Mouse (Mus musculus): Measurements from ENCODE around the gene Sox6.

The Sox6 gene

DNA sequence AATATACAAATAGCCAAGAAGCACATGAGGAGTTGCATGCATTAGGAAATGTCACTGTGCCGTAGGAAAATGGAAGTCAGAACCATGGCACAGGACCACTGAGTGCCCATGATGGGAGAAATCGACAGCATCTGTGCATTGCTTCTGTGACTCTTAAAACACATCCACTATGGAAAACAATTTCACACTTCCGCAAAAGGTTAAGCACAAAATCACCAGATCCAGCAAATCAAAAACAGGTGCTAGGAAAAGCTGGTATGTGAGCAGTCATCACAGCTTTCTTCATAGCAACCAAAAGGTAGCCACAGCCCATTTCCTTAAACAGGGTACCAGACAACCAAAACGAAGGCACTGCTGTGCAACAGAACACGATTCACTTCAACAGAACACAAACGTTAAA is 52.9 kb downstream of the Sox6 start:
- DNase-seq (ENCODE audit: low spot score) = no peak

DNA sequence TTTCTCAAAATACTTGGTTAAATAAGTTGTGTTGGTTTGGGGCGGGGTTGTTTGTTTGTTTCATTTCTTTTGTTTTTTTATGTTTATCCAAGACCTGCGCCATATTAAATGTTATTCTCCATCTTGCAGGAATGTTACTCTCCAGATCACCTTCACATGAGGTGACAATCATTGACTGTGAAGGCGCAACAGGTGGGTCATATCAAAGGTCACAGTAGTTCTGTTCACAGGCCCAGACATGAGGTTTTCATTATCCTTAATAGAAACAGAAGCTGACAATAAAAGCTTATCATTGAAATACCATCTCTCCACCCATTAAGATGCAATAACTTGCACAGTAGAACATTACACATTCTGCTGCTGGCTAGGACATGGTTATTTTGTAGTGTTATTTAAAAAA is 54.5 kb downstream of the Sox6 start:
- DNase-seq (ENCODE audit: low spot score) = no peak

DNA sequence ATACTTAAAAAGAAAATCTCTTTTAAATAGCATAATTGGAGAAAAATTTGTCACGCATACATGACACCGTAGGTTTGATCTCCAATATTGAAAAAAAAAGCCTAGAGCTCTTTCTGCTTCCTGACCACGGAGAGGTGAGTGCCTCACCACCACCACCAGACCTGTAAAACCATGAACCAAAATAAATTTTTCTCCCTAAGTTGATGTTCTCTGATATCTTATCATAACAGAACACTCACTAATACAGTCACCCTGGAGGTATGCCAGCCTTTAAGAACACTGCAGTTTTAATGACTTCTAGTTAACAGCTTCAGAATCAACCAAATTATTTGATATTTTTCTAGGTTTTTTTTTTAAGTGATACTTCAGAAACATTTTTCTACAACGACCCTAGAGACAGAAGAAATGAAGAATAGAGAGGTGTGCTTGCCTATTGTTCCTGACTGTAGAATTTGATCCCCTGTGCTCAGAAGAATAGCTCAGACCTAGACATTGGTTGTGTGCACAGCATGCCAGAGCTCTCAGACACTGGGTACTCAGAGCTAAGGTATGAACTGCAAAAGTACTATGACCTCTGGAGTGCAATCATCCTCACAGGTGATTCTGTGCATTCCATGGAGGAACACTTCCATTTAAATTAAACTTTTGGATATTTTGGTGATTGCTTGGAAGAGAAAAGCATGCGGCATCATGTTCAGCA is 58.6 kb downstream of the Sox6 start:
- DNase-seq (ENCODE audit: low spot score) = no peak

DNA sequence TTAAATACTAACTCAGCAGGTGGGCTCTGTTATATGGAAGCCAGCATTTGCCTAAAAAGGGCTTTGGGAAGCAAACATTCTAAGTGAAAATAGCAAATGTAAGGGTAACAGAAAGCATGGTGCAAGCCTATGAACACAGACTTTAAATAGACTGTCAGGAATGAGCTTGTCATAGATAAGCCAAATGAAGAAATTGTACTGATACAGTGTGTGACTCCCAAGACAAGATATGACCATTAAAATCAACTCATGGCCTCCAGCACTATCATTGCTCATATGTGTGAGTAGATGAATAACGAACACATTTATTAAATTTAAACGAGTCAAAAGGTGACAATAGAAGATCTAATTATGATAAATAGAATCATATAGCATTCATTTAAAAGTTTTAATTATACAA is 64.1 kb downstream of the Sox6 start:
- DNase-seq (ENCODE audit: low spot score) = no peak

DNA sequence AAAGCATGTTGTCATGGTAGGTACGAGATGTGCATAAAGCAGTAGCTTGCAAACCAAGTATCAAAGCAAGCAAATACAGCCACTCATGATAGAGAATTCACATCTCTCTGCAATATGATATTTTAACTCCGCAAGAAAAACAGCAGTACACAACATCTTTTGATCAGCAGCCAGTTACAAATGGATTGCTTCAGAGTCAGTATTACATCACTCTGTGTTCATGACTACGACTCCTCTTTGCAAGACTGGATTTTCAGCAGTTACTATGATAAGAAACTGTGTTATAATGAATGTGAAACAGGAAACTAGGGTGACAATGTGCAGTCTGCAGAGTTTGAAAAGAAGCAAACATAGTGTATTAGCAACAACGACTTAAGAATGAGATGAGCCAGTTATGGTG is 71.4 kb downstream of the Sox6 start:
- peak; percentile 36 for DNase-seq (ENCODE audit: low spot score)

DNA sequence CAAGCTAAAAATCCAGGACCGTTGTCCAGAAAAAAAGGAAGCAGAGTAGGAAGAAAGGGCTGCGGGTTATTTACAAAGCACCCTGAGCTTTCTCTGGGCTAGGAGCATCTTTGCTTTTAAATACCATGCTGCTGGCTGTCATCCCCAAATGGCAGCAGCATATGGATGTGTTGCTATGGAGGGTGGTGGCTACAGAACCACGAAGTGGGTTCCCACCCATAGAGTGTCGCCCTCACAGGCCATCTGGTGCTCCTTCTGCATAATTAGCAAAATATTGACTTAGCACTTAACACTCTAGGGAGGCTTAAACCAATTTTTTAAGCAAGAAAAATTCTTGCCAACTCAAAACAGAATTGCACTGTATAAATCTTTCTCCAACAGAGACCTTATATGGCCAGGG is 72.4 kb downstream of the Sox6 start:
- DNase-seq (ENCODE audit: low spot score) = no peak

- no peak for DNase-seq (ENCODE audit: low spot score)
These were observed 85.5 kb downstream of the Sox6 start for GRCm38 (mm10) chr7:115953046-115953445.

GRCm38 (mm10) chr7:115952235-115952634 is 86.4 kb downstream of the Sox6 start:
- DNase-seq (ENCODE audit: low spot score) = no peak

- DNase-seq (ENCODE audit: low spot score) = no peak
These were observed 86.9 kb downstream of the Sox6 start for GRCm38 (mm10) chr7:115951689-115952088.

DNA sequence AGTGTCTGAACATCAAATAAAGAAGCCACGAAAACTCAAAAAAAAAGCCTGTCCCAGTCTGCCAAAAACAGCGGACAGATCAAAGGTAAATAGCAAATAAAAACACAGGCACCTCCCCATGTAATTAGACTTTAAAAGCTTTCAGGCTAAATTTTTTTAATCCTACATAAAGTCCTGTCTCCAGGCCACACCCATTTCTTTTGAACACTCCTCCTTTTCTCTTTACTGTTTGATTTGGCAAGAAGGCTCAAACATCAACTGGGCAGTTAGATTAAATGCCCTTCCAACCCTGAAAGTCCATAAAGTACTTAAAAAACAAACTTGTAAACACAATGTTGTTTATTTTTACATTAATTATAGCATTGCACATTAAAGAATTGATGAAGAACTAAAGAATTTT is 90.7 kb downstream of the Sox6 start:
- no peak for DNase-seq (ENCODE audit: low spot score)

- DNase-seq (ENCODE audit: low spot score) = no peak
These were observed 92.0 kb downstream of the Sox6 start for GRCm38 (mm10) chr7:115946559-115946958.

- DNase-seq (ENCODE audit: low spot score) = no peak
These were observed 93.1 kb downstream of the Sox6 start for GRCm38 (mm10) chr7:115945516-115945915.

- DNase-seq (ENCODE audit: low spot score) = no peak
These were observed 94.3 kb downstream of the Sox6 start for GRCm38 (mm10) chr7:115944250-115944649.

DNA sequence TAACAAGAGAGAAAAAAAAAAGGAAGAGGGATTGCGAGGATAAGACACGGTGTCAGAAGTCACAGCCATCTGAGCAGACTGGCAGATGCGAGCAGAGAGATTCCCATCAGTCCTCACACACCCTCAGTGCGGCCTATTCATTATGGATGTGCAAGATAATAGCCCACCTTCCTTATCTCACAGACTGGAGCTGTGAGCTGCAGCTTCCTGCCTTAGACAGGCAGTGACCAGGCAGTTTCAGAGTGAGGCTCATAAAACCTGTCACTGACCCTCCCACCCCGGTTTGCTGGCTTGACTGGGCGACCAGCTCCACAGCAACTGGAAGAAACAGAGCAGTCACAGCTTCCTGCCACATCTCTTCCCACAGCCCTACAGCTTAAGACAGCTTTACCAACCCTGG is 96.8 kb downstream of the Sox6 start:
- no peak for DNase-seq (ENCODE audit: low spot score)

DNA sequence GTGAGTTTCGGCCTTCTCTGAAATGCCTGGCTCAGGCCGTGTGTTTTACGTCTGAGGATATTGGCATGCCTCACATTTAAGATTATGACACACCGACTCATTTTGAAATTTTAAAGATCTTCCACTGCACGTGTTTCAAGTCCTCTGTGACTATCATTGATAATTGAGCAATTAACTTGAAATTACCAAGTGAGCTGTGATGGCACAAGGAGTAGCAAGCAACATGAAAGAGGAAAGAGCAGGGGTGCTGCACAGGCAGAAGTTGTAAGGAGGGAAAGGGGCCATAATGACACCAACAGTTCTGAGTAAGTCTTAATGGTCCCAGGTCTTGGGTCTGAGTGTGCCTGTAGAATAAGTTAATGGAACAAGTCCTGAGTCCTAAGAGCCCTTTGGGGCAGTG is 99.3 kb downstream of the Sox6 start:
- no peak for DNase-seq (ENCODE audit: low spot score)

DNA sequence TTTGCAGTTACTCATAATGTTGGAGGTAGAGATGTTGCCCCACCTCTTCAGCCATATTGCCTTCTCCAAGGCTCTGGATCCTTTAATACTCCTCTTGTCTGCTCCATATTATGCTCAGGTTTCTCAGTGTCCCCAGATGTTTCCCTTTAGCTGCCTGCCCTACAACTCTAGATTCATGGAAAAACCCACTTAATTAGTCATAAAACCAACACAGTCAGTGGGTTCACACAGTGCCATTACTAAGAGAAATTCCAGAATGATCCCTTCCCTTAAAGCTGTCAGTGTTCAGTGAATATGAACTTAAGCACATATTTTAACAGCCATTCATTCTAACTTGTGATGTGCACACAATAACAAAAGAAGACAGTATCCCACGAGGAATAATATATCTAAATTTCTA is 101.7 kb downstream of the Sox6 start:
- DNase-seq (ENCODE audit: low spot score) = no peak

DNA sequence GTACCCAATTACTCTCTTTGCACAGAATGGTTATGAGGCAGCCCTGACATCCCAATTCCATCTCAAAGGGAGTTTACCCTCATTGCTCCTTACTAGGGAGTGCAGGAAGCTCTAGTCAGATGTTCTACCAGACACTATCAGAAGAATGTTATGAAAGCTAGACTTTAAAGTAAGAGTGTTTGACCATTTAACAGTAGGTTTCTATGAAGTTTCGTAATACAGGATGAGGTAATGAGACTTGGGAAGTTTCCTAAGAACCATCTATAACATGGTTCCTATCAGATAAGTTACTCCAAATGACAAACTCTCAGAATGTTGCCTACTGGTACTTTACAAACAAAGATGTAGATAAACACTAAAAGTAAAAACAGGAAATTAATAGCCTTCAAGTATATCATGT is 123.3 kb downstream of the Sox6 start:
- DNase-seq (ENCODE audit: low spot score) = no peak

- no peak for DNase-seq (ENCODE audit: low spot score)
These were observed 128.3 kb downstream of the Sox6 start for GRCm38 (mm10) chr7:115910313-115910712.

- DNase-seq (ENCODE audit: low spot score) = no peak
These were observed 133.8 kb downstream of the Sox6 start for GRCm38 (mm10) chr7:115904798-115905207.

DNA sequence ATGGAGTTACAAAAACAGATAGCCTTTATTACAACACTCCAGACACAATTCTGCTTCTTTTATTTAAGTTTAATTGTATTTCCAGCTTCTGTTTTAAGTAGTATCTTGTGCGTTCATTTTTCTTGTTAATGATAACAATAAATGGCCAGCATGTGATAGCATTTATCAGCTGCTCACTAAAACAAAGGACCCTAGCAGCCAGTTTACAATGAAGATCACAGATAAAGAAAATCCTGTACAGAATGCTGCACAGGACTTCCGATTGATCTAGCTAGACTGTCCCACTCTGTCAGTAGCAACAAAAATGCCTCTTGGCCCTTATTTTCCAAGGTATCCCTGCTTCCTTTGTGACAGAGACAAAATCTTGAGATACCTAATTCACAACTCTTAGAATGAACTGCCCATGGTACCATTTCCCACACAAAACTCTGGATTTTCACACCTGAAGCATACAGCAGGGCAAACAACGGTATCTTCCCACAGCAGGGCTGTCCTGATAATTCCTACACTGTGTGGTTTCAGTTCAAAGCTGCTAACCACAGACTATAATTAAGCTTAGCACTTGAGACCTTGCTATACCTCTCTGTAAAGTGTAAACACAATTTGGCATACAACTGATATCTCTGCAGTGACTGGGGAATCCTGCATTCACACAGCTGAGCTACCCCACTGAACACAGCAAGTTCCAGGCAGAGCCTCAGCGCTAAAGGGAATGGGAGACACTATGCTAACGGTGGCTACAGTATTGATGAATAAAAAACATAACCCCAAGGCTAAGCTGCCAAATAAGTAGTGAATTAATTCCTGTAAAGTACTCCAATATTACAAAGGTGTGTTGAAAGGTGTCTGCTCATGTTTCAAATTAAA is 134.4 kb downstream of the Sox6 start:
- no peak for DNase-seq (ENCODE audit: low spot score)

DNA sequence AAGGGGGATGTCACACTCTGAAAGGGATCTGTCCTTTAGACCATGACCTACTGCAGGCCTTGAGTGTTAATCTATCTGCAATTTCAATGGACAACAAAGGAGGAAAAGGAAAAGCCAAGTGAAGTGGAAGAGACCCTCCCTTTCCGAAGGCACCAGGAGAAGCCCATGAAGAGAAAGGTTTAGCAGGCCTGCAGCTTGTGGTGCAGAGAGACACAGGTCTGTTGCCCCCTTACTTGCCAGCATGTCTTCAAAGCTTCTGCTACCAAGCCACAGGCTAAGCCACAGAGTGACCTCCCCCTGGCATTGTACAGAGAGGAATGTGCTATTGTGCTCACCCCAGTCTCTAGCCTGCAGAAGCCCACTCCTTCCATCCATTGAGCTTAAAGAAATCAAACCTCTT is 135.2 kb downstream of the Sox6 start:
- DNase-seq (ENCODE audit: low spot score) = no peak

- no peak for DNase-seq (ENCODE audit: low spot score)
These were observed 142.8 kb downstream of the Sox6 start for GRCm38 (mm10) chr7:115895831-115896230.

DNA sequence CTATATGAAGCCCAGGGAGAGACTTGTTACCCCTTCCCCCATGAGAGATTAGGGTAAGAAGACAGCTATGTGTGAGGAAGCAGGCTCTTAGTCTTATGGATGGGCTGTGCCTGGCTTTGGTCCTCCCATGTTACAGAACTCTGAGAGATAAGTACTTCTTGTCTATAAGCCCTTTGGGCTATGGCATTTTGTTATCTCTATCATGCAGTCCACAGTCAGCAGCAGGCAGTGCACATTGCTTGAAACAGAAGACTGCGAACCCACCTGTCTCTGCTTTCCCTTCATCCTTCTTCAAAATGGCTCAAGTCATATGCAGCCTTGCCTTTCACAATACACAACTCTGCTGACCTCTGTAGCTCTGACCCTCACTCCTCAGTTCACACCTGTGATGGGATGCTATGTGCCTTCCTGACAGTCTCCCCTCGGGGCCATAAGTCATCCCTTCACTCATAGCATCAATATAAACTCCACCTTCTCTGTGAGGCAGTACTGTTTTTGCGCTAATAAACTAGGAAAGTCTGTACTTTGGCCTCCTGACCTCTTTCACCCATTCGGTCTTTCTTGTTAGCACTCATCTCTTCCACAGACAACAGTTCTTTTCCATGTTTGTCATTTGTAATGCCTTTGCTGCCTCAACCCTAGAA is 143.4 kb downstream of the Sox6 start:
- no peak for DNase-seq (ENCODE audit: low spot score)
